Mouse (Mus musculus) hindbrain, embryonic 13.5 days (tissue): ENCODE data around the gene Gm2115. TPM values are rescaled to one million over a fixed set of nuclear protein-coding genes. Genes with fewer than 3 reads are reported as not detected.

Experiments
- ATAC-seq: fragments of 200-750 bp; cut with Nextera tagmentation; 2 replicates; pipeline ENCODE4 v1.8.0; 2017; ENCODE audit warnings: moderate TSS enrichment; ENCODE audit not compliant: low FRiP score
- H3K27ac ChIP-seq: fragments of 300-500 bp; sonication (generic); 2 replicates; pipeline ENCODE4 v1.5.1; 2015; ENCODE audit warnings: inconsistent platforms, mild to moderate bottlenecking, moderate library complexity
- H3K27me3 ChIP-seq: fragments of 300-500 bp; sonication (generic); 2 replicates; pipeline ENCODE4 v1.6.1; 2015; ENCODE audit warnings: mild to moderate bottlenecking, inconsistent platforms
- H3K36me3 ChIP-seq: fragments of 300-500 bp; sonication (generic); 2 replicates; pipeline ENCODE4 v1.6.1; 2015; ENCODE audit warnings: mild to moderate bottlenecking, inconsistent platforms
- H3K4me1 ChIP-seq: fragments of 300-500 bp; sonication (generic); replicated peaks from 2 replicates; pipeline ENCODE4 v1.6.1; 2015; ENCODE audit warnings: inconsistent platforms
- H3K4me2 ChIP-seq: fragments of 300-500 bp; sonication (generic); 2 replicates; pipeline ENCODE4 v1.6.1; 2015; ENCODE audit warnings: inconsistent platforms, mild to moderate bottlenecking, moderate library complexity
- H3K4me3 ChIP-seq: fragments of 300-500 bp; sonication (generic); 2 replicates; pipeline ENCODE4 v1.5.1; 2015; ENCODE audit warnings: mild to moderate bottlenecking, inconsistent platforms
- H3K9ac ChIP-seq: fragments of 300-500 bp; sonication (generic); 2 replicates; pipeline ENCODE4 v1.6.1; 2015; ENCODE audit warnings: mild to moderate bottlenecking, inconsistent platforms
- H3K9me3 ChIP-seq: fragments of 300-500 bp; sonication (generic); 2 replicates; pipeline ENCODE4 v1.6.1; 2016; ENCODE audit warnings: inconsistent platforms
- WGBS: fragments of 180-500 bp; shearing (Covaris S2); methylation state at CpG from one replicate; pipeline ENCODE4 v1.1.7; 2015; 5-methylcytosine and 5-hydroxymethylcytosine counted together
- polyA plus RNA-seq: library from polyadenylated mRNA; unstranded; fragments of >200 nt; fragmentation: Nextera tagmentation; extraction: Ambion mirVana; gene quantifications from 2 replicates; pipeline ENCODE4 v1.2.1, GENCODE M21; 2015

Gene Gm2115
- polyA plus RNA-seq, 1 experiment from 2014 or later = 0.43 TPM

- Histone ChIP-seq H3K4me2 (no peak overlapping the region), H3K9me3 (no peaks in the 10 kb centered on the region), H3K36me3 (no peaks in the 10 kb centered on the region), H3K4me3 (no peak overlapping the region), H3K27me3 (no peaks in the 10 kb centered on the region), H3K27ac (no peak overlapping the region), H3K9ac (no peak overlapping the region), H3K4me1 (no peaks in the 10 kb centered on the region)
- 95% methylated on average over 3 of the region's 3 CpGs for WGBS
- no peak for ATAC-seq
Measured at GRCm38 (mm10) chr7:84591347-84591746, 62.6 kb downstream of the Gm2115 start.

GRCm38 (mm10) chr7:84594087-84594916 lies 65.5 kb downstream of the Gm2115 start:
- Histone ChIP-seq H3K9me3 (no peaks in the 10 kb centered on the region), H3K4me2 (no peak overlapping the region), H3K4me3 (no peak overlapping the region), H3K9ac (no peak overlapping the region), H3K27me3 (no peaks in the 10 kb centered on the region), H3K27ac (no peak overlapping the region), H3K4me1 (no peaks in the 10 kb centered on the region), H3K36me3 (no peaks in the 10 kb centered on the region)
- 49% methylated on average over 8 of the region's 8 CpGs for WGBS
- ATAC-seq = peak; percentile 83

- Histone ChIP-seq H3K27ac (no peak overlapping the region), H3K9me3 (no peaks in the 10 kb centered on the region), H3K9ac (no peak overlapping the region), H3K4me2 (no peak overlapping the region), H3K4me1 (no peaks in the 10 kb centered on the region), H3K4me3 (no peak overlapping the region), H3K36me3 (no peaks in the 10 kb centered on the region), H3K27me3 (no peaks in the 10 kb centered on the region)
- no peak for ATAC-seq
Measured at GRCm38 (mm10) chr7:84594917-84595303, 66.2 kb downstream of the Gm2115 start.

GRCm38 (mm10) chr7:84596002-84596401 lies 67.2 kb downstream of the Gm2115 start:
- 90% methylated on average over 3 of the region's 3 CpGs for WGBS
- H3K27me3 ChIP-seq = no peaks in the 10 kb centered on the region

GRCm38 (mm10) chr7:84596633-84597032 lies 67.9 kb downstream of the Gm2115 start:
- no peak for ATAC-seq
- Histone ChIP-seq H3K27ac (no peak overlapping the region), H3K27me3 (no peaks in the 10 kb centered on the region), H3K36me3 (no peaks in the 10 kb centered on the region), H3K4me2 (no peak overlapping the region), H3K4me3 (no peak overlapping the region), H3K9ac (no peak overlapping the region), H3K9me3 (no peaks in the 10 kb centered on the region), H3K4me1 (no peaks in the 10 kb centered on the region)
- 88% methylated on average over 3 of the region's 3 CpGs for WGBS

More at GRCm38 (mm10) chr7:84596002-84596401, 67.2 kb downstream of the Gm2115 start:
- Histone ChIP-seq H3K9me3 (no peaks in the 10 kb centered on the region), H3K9ac (no peak overlapping the region), H3K4me3 (no peak overlapping the region), H3K4me2 (no peak overlapping the region), H3K4me1 (no peaks in the 10 kb centered on the region), H3K27ac (no peak overlapping the region), H3K36me3 (no peaks in the 10 kb centered on the region)
- no peak for ATAC-seq

GRCm38 (mm10) chr7:84600631-84601030 lies 71.9 kb downstream of the Gm2115 start:
- peaks cover 13% of the 10 kb centered on the region for H3K4me1 ChIP-seq
- 96% methylated on average over 2 of the region's 2 CpGs for WGBS
- no peaks in the 10 kb centered on the region for H3K9me3 ChIP-seq
- H3K4me3 ChIP-seq = no peak overlapping the region
- no peaks in the 10 kb centered on the region for H3K36me3 ChIP-seq
- H3K4me2 ChIP-seq = no peak overlapping the region
- no peak overlapping the region for H3K27ac ChIP-seq
- no peak for ATAC-seq
- H3K27me3 ChIP-seq = 0 out of 2 replicates have a peak, but pooled peaks cover 4% of the 10 kb centered on the region
- H3K9ac ChIP-seq = no peak overlapping the region

- Histone ChIP-seq H3K4me2 (no peak overlapping the region), H3K9ac (no peak overlapping the region), H3K9me3 (no peaks in the 10 kb centered on the region), H3K4me1 (peaks cover 15% of the 10 kb centered on the region), H3K4me3 (no peak overlapping the region), H3K27me3 (0 out of 2 replicates have a peak, but pooled peaks cover 4% of the 10 kb centered on the region), H3K27ac (no peak overlapping the region), H3K36me3 (no peaks in the 10 kb centered on the region)
- WGBS = 96% methylated on average over 3 of the region's 3 CpGs
- ATAC-seq = no peak
Measured at GRCm38 (mm10) chr7:84601331-84601730, 72.6 kb downstream of the Gm2115 start.

GRCm38 (mm10) chr7:84604501-84604900 lies 75.7 kb downstream of the Gm2115 start:
- 79% methylated on average over 3 of the region's 3 CpGs for WGBS
- H3K36me3 ChIP-seq = no peaks in the 10 kb centered on the region

GRCm38 (mm10) chr7:84605033-84605687 lies 76.4 kb downstream of the Gm2115 start:
- H3K9me3 ChIP-seq = no peaks in the 10 kb centered on the region
- H3K4me1 ChIP-seq = peaks cover 15% of the 10 kb centered on the region

More at GRCm38 (mm10) chr7:84604501-84604900, 75.7 kb downstream of the Gm2115 start:
- H3K9ac ChIP-seq = no peak overlapping the region
- H3K27ac ChIP-seq = no peak overlapping the region
- no peak overlapping the region for H3K4me3 ChIP-seq
- H3K4me1 ChIP-seq = peaks cover 15% of the 10 kb centered on the region
- 0 out of 2 replicates have a peak, but pooled peaks cover 4% of the 10 kb centered on the region for H3K27me3 ChIP-seq
- H3K9me3 ChIP-seq = no peaks in the 10 kb centered on the region
- H3K4me2 ChIP-seq = no peak overlapping the region
- no peak for ATAC-seq

GRCm38 (mm10) chr7:84605704-84606292 lies 77.0 kb downstream of the Gm2115 start:
- WGBS = under 1% methylated on average over 36 of the region's 36 CpGs
- Histone ChIP-seq H3K4me1 (peaks cover 15% of the 10 kb centered on the region), H3K27ac (no peak overlapping the region), H3K9ac (peak overlapping the region; percentile 78), H3K36me3 (no peaks in the 10 kb centered on the region), H3K4me3 (peak overlapping the region; percentile 56), H3K9me3 (no peaks in the 10 kb centered on the region), H3K27me3 (0 out of 2 replicates have a peak, but pooled peaks cover 4% of the 10 kb centered on the region), H3K4me2 (peak overlapping the region; percentile 96)
- peak; percentile 91 for ATAC-seq

More at GRCm38 (mm10) chr7:84605033-84605687, 76.4 kb downstream of the Gm2115 start:
- peak overlapping the region; percentile 96 for H3K4me2 ChIP-seq
- H3K36me3 ChIP-seq = no peaks in the 10 kb centered on the region
- H3K4me3 ChIP-seq = peak overlapping the region; percentile 56
- WGBS = 9% methylated on average over 19 of the region's 19 CpGs
- 0 out of 2 replicates have a peak, but pooled peaks cover 4% of the 10 kb centered on the region for H3K27me3 ChIP-seq
- H3K27ac ChIP-seq = no peak overlapping the region
- peak overlapping the region; percentile 78 for H3K9ac ChIP-seq
- peak; percentile 66 for ATAC-seq

GRCm38 (mm10) chr7:84606293-84606749 lies 77.6 kb downstream of the Gm2115 start, which contains the start of gene Fah:
Gene Fah, minus strand, starts transcription at chr7:84606722.
- H3K9ac ChIP-seq = peak within 1 kb of the TSS; percentile 78
- H3K4me3 ChIP-seq = peak within 1 kb of the TSS; percentile 56
- no peaks in the 10 kb centered on the region for H3K36me3 ChIP-seq
- H3K27me3 ChIP-seq = 0 out of 2 replicates have a peak, but pooled peaks cover 4% of the 10 kb centered on the region
- H3K4me2 ChIP-seq = peak within 1 kb of the TSS; percentile 96
- no peaks in the 10 kb centered on the region for H3K9me3 ChIP-seq
- peak; percentile 47 for ATAC-seq
- 2% methylated on average over 9 of the region's 10 CpGs for WGBS
- H3K4me1 ChIP-seq = peaks cover 15% of the 10 kb centered on the region
- no peak within 1 kb of the TSS for H3K27ac ChIP-seq

GRCm38 (mm10) chr7:84611609-84612008 lies 82.9 kb downstream of the Gm2115 start:
- no peak for ATAC-seq
- no peaks in the 10 kb centered on the region for H3K4me1 ChIP-seq
- peaks cover 8% of the 10 kb centered on the region for H3K36me3 ChIP-seq
- no peak overlapping the region for H3K27ac ChIP-seq
- no peak overlapping the region for H3K9ac ChIP-seq
- no peaks in the 10 kb centered on the region for H3K27me3 ChIP-seq
- no peak overlapping the region for H3K4me3 ChIP-seq
- no peak overlapping the region for H3K4me2 ChIP-seq
- WGBS = 89% methylated on average over 1 of the region's 1 CpGs
- H3K9me3 ChIP-seq = no peaks in the 10 kb centered on the region
